Mouse (Mus musculus) right cerebral cortex, postnatal 36 days (tissue): ENCODE data around the gene Bco2.

ENCODE experiments used
- DNase-seq, 2 experiments: peaks; one replicate each; pipeline ENCODE4 v3.0.0; 2022; ENCODE audit warnings: low spot score in 2 of 2, mixed read lengths in 1 of 2

Bco2 gene

GRCm38 (mm10) chr9:50515462-50515861, 39.5 kb downstream of the Bco2 start:
- DNase-seq = no peak

- no peak for DNase-seq
Measured at GRCm38 (mm10) chr9:50507570-50507969, 47.4 kb downstream of the Bco2 start.

DNA sequence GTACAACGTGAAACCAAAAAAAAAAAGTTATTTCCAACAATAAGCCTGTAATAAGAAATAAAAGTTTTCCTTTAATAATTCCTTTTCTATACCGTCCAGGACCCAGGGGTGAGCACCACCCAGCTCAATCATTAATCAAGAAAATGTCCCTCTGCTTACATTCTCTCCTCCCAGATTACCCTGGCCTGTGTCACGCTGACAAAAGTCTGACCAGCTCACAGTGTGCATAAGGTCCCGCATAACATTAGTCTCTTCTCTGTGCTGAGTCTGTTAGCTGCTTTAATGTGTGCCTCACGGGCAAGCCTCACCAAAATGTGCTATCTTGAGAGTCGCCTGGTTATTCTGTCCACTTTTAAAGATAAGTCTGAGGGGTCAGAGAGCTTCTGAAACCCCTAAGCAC, 49.6 kb downstream of the Bco2 start:
- no peak for DNase-seq

GRCm38 (mm10) chr9:50502949-50503348, 52.0 kb downstream of the Bco2 start:
- no peak for DNase-seq

GRCm38 (mm10) chr9:50500974-50501501, 53.9 kb downstream of the Bco2 start:
- DNase-seq = no peak

GRCm38 (mm10) chr9:50500467-50500973, 54.5 kb downstream of the Bco2 start:
- no peak for DNase-seq

- DNase-seq = no peak
Measured at GRCm38 (mm10) chr9:50499781-50500180, 55.2 kb downstream of the Bco2 start.

DNA sequence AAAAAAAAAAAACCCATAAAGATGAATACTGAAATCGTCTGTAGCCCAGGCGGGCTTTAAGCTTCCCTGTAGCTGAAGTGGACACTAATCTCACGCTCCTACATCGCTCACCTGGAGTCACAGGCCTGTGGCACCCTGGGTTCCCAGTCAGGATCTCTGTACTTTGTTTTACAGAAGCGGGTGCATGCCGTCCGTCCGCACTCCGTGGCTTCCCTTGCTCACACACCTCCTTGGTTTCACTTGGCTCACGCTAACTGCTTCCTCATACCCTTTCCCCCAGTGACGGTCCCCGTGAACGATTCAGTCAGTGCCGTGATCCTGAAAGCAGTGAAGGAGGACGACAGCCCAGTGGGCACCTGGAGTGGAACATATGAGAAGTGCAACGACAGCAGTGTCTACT, 56.2 kb downstream of the Bco2 start:
- DNase-seq = no peak

DNA sequence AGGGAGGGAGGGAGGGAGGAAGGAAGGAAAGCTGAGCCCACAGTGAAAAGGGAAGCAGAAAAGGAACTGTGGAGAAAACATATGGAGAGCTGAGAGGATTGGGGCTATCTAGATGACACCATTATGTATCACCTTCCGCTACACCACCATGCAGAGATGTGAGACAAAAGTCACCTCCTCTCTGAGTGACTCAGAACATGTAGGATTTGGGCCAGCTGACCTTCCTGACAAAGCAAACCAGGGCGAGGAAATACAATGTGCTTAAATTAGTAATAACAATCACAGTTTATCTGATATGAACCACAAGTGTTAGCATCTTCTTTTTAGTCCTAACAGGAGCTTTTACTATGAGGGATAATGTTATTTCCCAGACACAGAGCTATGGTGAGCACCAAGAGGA, 57.4 kb downstream of the Bco2 start:
- DNase-seq = no peak

- DNase-seq = no peak
Measured at GRCm38 (mm10) chr9:50497076-50497475, 57.9 kb downstream of the Bco2 start.

DNA sequence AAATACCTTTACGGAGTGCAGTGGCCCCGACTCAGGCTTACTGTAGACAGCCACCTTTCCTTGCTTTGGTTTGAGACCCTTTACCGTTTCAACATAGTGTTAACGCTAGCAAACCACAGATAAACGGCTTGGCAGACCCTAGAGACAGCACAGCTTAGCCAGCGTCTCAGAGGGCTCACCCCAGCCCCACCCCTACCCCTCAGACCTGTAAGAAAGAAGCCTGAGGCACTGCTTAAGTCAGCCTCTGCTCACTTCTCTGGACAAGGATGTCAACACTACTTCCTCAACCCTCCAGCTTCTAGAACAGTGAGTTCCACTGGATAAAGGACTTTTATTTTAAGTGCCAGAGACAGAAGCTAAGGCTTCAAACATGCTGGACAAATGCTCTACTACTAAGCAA, 58.4 kb downstream of the Bco2 start:
- DNase-seq = no peak

- no peak for DNase-seq
Measured at GRCm38 (mm10) chr9:50496151-50496505, 58.9 kb downstream of the Bco2 start.

- no peak for DNase-seq
Measured at GRCm38 (mm10) chr9:50495405-50496150, 59.4 kb downstream of the Bco2 start.

GRCm38 (mm10) chr9:50494311-50494710, 60.7 kb downstream of the Bco2 start, which contains the start of gene Plet1:
TSS of gene Plet1 (plus strand) at chr9:50494525.
- no peak for DNase-seq

DNA sequence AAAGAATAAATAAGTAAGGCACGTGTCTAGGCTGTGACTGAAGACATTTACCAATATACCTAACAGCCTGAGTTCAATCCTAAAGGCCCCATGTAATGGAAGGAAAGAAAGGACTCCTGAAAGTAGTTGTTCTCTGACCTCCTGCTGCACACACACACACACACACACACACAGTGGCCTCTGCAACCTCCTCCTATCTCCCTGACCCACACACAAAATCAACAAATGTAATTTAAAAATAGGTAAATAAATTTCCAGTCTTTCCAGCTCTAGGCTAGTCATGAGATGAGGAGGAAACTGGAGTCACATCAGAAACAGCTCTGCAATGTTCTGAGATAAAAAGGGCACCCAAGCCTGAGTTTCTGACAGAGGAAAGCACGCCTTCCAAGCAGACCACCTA, 61.2 kb downstream of the Bco2 start:
- no peak for DNase-seq

GRCm38 (mm10) chr9:50491531-50492045, 63.4 kb downstream of the Bco2 start:
- no peak for DNase-seq

DNA sequence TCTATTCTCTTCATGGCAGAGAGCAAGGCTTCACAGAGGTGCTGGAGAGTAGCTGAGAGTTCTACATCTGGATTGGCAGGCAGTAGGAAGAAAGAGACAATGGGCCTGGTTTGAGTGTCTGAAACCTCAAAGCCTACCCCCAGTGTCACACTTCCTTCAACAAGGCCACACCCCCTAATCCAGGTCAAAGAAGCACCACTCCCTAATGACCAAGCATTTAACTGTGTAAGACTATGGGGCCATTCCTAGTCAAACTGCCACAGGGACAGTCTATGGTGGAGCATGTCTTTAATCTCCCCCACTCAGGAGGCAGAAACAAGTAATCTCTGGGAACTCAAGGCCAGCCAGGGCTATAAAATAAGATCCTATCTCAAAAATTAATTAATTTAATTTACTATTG, 64.1 kb downstream of the Bco2 start:
- no peak for DNase-seq

DNA sequence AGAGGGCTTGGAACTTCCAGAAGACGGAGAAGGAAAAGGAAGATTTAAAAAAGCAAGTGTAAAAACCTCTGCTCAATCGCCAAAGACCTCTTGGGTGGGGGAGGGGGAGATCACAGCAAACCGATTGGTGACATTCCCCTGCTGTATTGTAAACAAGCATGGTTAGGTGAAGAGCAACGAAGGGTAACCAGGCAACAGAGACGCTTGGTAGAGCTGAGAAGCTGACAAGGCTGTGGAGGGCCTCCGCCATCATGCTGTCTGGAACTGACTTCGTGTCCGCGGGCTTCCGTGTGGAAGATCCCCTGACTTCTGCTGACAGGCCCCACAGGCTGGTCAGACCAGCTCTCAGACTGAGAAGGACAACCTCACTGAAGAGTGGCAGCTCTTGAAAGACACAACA, 69.5 kb downstream of the Bco2 start:
- no peak for DNase-seq
